Mouse (Mus musculus) cerebellum, adult 9-11 months (tissue): ENCODE results near the gene Med27.
"Not testable (repeated sequence)": the region's sequence is repeated elsewhere in the genome, so short reads cannot be mapped to it uniquely, and the experiment has no call there.

Experiments used
- DNase-seq: peaks from one replicate; pipeline ENCODE4 v3.0.0; 2022

Gene Med27

GRCm38 (mm10) chr2:29525273-29525805 is 178.7 kb downstream of the Med27 start:
- DNase-seq: no peak

GRCm38 (mm10) chr2:29526266-29526665 is 179.6 kb downstream of the Med27 start:
- DNase-seq: no peak

GRCm38 (mm10) chr2:29527480-29527879 is 180.9 kb downstream of the Med27 start:
- DNase-seq: not testable (repeated sequence)

- no peak for DNase-seq
Observed at GRCm38 (mm10) chr2:29528811-29529210, 182.2 kb downstream of the Med27 start.

GRCm38 (mm10) chr2:29529788-29530187 is 183.2 kb downstream of the Med27 start:
- not testable (repeated sequence) for DNase-seq

GRCm38 (mm10) chr2:29532173-29532572 is 185.6 kb downstream of the Med27 start:
- DNase-seq: no peak

- no peak for DNase-seq
Observed at GRCm38 (mm10) chr2:29532921-29533320, 186.3 kb downstream of the Med27 start.

GRCm38 (mm10) chr2:29535566-29536244 is 189.1 kb downstream of the Med27 start:
- DNase-seq: no peak

- no peak for DNase-seq
Observed at GRCm38 (mm10) chr2:29536481-29536880, 189.9 kb downstream of the Med27 start.

GRCm38 (mm10) chr2:29537334-29537733 is 190.7 kb downstream of the Med27 start:
- no peak for DNase-seq

- no peak for DNase-seq
Observed at GRCm38 (mm10) chr2:29542039-29542438, 195.4 kb downstream of the Med27 start.

GRCm38 (mm10) chr2:29546571-29546970 is 200.0 kb downstream of the Med27 start:
- no peak for DNase-seq

GRCm38 (mm10) chr2:29551816-29552585 is 205.4 kb downstream of the Med27 start:
- DNase-seq: no peak

GRCm38 (mm10) chr2:29553945-29554634 is 207.5 kb downstream of the Med27 start:
- DNase-seq: no peak

- no peak for DNase-seq
Observed at GRCm38 (mm10) chr2:29558561-29558960, 211.9 kb downstream of the Med27 start.

GRCm38 (mm10) chr2:29559955-29560354 is 213.3 kb downstream of the Med27 start:
- DNase-seq: no peak

- peak; percentile 83 for DNase-seq
Observed at GRCm38 (mm10) chr2:29561468-29561867, 214.8 kb downstream of the Med27 start.

GRCm38 (mm10) chr2:29563986-29564385 is 217.4 kb downstream of the Med27 start:
- peak; percentile 85 for DNase-seq

- no peak for DNase-seq
Observed at GRCm38 (mm10) chr2:29565570-29566433, 219.2 kb downstream of the Med27 start.

GRCm38 (mm10) chr2:29571921-29572700 is 225.5 kb downstream of the Med27 start:
- DNase-seq: no peak

- no peak for DNase-seq
Observed at GRCm38 (mm10) chr2:29572811-29573427, 226.3 kb downstream of the Med27 start.
